Mouse (Mus musculus) CH12.LX (cell line): ENCODE results near the gene Gstp1. TPM values are rescaled to one million over a fixed set of nuclear protein-coding genes. Genes with fewer than 3 reads are reported as not detected.

Source experiments
- DNase-seq: peaks from one replicate; pipeline ENCODE4 v3.0.0-alpha.2; 2013; ENCODE audit errors: extremely low read depth
- H3K27ac ChIP-seq: 2 replicates; pipeline ENCODE4 v1.5.1; 2012; ENCODE audit warnings: low read depth, mild to moderate bottlenecking, control low read depth, moderate library complexity; ENCODE audit not compliant: insufficient read depth
- H3K27me3 ChIP-seq: replicated peaks from 2 replicates; pipeline ENCODE3; 2012; ENCODE audit warnings: inconsistent platforms
- H3K36me3 ChIP-seq, 2 experiments: replicated peaks in 1 of 2; 2 replicates each; pipeline versions ENCODE3 to v1.6.1; 2012; ENCODE audit warnings: inconsistent platforms in 1 of 2, low read length in 1 of 2, mild to moderate bottlenecking in 1 of 2, mixed read lengths in 1 of 2, moderate library complexity in 1 of 2; ENCODE audit not compliant: control insufficient read depth in 1 of 2, insufficient read depth in 1 of 2
- H3K4me1 ChIP-seq, 2 experiments: 2 replicates each; pipeline ENCODE4 v1.6.1; 2012; ENCODE audit warnings: inconsistent platforms in 1 of 2, moderate library complexity in 1 of 2; ENCODE audit not compliant: insufficient read depth in 2 of 2, control insufficient read depth in 1 of 2
- H3K4me2 ChIP-seq: 2 replicates; pipeline ENCODE4 v1.6.1; 2012; ENCODE audit warnings: low read depth, mild to moderate bottlenecking, control low read depth; ENCODE audit not compliant: poor library complexity, insufficient read depth, severe bottlenecking
- H3K4me3 ChIP-seq, 3 experiments: fragments of 150-350 bp in 1 of 3; sonication (generic) in 1 of 3; replicated peaks in 1 of 3; 2 replicates each; pipeline versions ENCODE3 to v1.5.1; 2011 to 2012; ENCODE audit warnings: low read depth in 2 of 3, low read length in 2 of 3, mild to moderate bottlenecking in 2 of 3, moderate library complexity in 2 of 3, control low read depth in 1 of 3, improper control_type of control experiment in 1 of 3, inconsistent platforms in 1 of 3, mixed read lengths in 1 of 3; ENCODE audit not compliant: poor library complexity in 1 of 3
- H3K79me2 ChIP-seq: replicated peaks from 2 replicates; pipeline ENCODE4 v1.6.1; 2012; ENCODE audit warnings: mild to moderate bottlenecking, moderate library complexity; ENCODE audit not compliant: control insufficient read depth, poor library complexity, insufficient read depth, severe bottlenecking; ENCODE audit errors: extremely low read depth
- H3K9ac ChIP-seq: 2 replicates; pipeline ENCODE4 v1.6.1; 2012; ENCODE audit warnings: low read depth, mild to moderate bottlenecking, control low read depth, moderate library complexity; ENCODE audit not compliant: insufficient read depth
- H3K9me3 ChIP-seq: replicated peaks from 2 replicates; pipeline ENCODE3; 2012; ENCODE audit warnings: low read length, inconsistent platforms, mixed read lengths
- BHLHE40 ChIP-seq: IDR thresholded peaks from 2 replicates; pipeline ENCODE4 v1.6.1; 2011; ENCODE audit warnings: mild to moderate bottlenecking, low read depth, low read length, improper control_type of control experiment
- CHD1 ChIP-seq: IDR thresholded peaks from 2 replicates; pipeline ENCODE4 v1.6.1; 2012; ENCODE audit warnings: low read depth, low read length, improper control_type of control experiment, inconsistent platforms
- CTCF ChIP-seq, 2 experiments: IDR thresholded peaks in 1 of 2; conservative IDR thresholded peaks in 1 of 2; 2 replicates each; pipeline ENCODE4 v1.5.1; 2011 to 2012; ENCODE audit warnings: low read depth in 2 of 2, low read length in 2 of 2, improper control_type of control experiment in 1 of 2, inconsistent platforms in 1 of 2, mild to moderate bottlenecking in 1 of 2, moderate library complexity in 1 of 2
- E2F4 ChIP-seq: IDR thresholded peaks from 2 replicates; pipeline ENCODE4 v1.6.1; 2011; ENCODE audit warnings: low read depth, low read length, improper control_type of control experiment; ENCODE audit not compliant: insufficient replicate concordance
- ELF1 ChIP-seq: IDR thresholded peaks from 2 replicates; pipeline ENCODE4 v1.6.1; 2014; ENCODE audit warnings: low read depth, mild to moderate bottlenecking, inconsistent platforms, low read length, improper control_type of control experiment
- ETS1 ChIP-seq: conservative IDR thresholded peaks from 2 replicates; pipeline ENCODE4 v1.6.1; 2012; ENCODE audit warnings: low read depth, mild to moderate bottlenecking, inconsistent platforms, low read length, improper control_type of control experiment, moderate library complexity
- GABPA ChIP-seq: IDR thresholded peaks from 2 replicates; pipeline ENCODE4 v1.6.1; 2012; ENCODE audit warnings: low read depth, low read length, improper control_type of control experiment, inconsistent platforms; ENCODE audit not compliant: insufficient replicate concordance
- HCFC1 ChIP-seq: IDR thresholded peaks from 2 replicates; pipeline ENCODE4 v1.6.1; 2012; ENCODE audit warnings: low read depth, mild to moderate bottlenecking, inconsistent platforms, low read length, improper control_type of control experiment
- IRF4 ChIP-seq: IDR thresholded peaks from 2 replicates; pipeline ENCODE4 v1.6.1; 2014; ENCODE audit warnings: low read depth, mild to moderate bottlenecking, inconsistent platforms, low read length, improper control_type of control experiment
- JUN ChIP-seq: IDR thresholded peaks from 2 replicates; pipeline ENCODE4 v1.6.1; 2011; ENCODE audit warnings: low read depth, mild to moderate bottlenecking, low read length, improper control_type of control experiment, moderate library complexity; ENCODE audit not compliant: insufficient read depth
- JUND ChIP-seq: conservative IDR thresholded peaks from 2 replicates; pipeline ENCODE4 v1.6.1; 2011; ENCODE audit warnings: low read depth, low read length, improper control_type of control experiment
- KAT2A ChIP-seq: IDR thresholded peaks from 2 replicates; pipeline ENCODE4 v1.6.1; 2012; ENCODE audit warnings: low read length, improper control_type of control experiment, inconsistent platforms; ENCODE audit not compliant: insufficient replicate concordance
- MAFK ChIP-seq: IDR thresholded peaks from 2 replicates; pipeline ENCODE4 v1.6.1; 2011; ENCODE audit warnings: low read length, improper control_type of control experiment; ENCODE audit not compliant: insufficient replicate concordance
- MAX ChIP-seq: IDR thresholded peaks from 2 replicates; pipeline ENCODE4 v1.6.1; 2011; ENCODE audit warnings: low read length, improper control_type of control experiment
- MAZ ChIP-seq: IDR thresholded peaks from 2 replicates; pipeline ENCODE4 v1.6.1; 2012; ENCODE audit warnings: low read depth, mild to moderate bottlenecking, inconsistent platforms, low read length, improper control_type of control experiment, moderate library complexity
- MEF2A ChIP-seq: IDR thresholded peaks from 2 replicates; pipeline ENCODE4 v1.6.1; 2014; ENCODE audit warnings: low read depth, mild to moderate bottlenecking, inconsistent platforms, low read length, improper control_type of control experiment, borderline replicate concordance
- MXI1 ChIP-seq: IDR thresholded peaks from 2 replicates; pipeline ENCODE4 v1.6.1; 2011; ENCODE audit warnings: mild to moderate bottlenecking, low read depth, low read length, improper control_type of control experiment
- MYC ChIP-seq: IDR thresholded peaks from 2 replicates; pipeline ENCODE4 v1.6.1; 2011; ENCODE audit warnings: low read depth, mild to moderate bottlenecking, improper control_type of control experiment, low read length
- NRF1 ChIP-seq: IDR thresholded peaks from 2 replicates; pipeline ENCODE4 v1.6.1; 2014; ENCODE audit warnings: low read depth, mild to moderate bottlenecking, inconsistent platforms, low read length, improper control_type of control experiment, moderate library complexity
- POLR2AphosphoS2 ChIP-seq: IDR thresholded peaks from 2 replicates; pipeline ENCODE4 v1.6.1; 2011; ENCODE audit warnings: low read depth, low read length, improper control_type of control experiment
- RAD21 ChIP-seq: IDR thresholded peaks from 2 replicates; pipeline ENCODE4 v1.6.1; 2011; ENCODE audit warnings: low read depth, mild to moderate bottlenecking, low read length, improper control_type of control experiment, moderate library complexity
- SIN3A ChIP-seq: IDR thresholded peaks from 2 replicates; pipeline ENCODE4 v1.6.1; 2012; ENCODE audit warnings: low read length, improper control_type of control experiment, inconsistent platforms
- SMC3 ChIP-seq: IDR thresholded peaks from 2 replicates; pipeline ENCODE4 v1.6.1; 2011; ENCODE audit warnings: low read depth, low read length, improper control_type of control experiment
- TCF12 ChIP-seq: IDR thresholded peaks from 2 replicates; pipeline ENCODE4 v1.6.1; 2014; ENCODE audit warnings: low read depth, mild to moderate bottlenecking, inconsistent platforms, low read length, improper control_type of control experiment
- UBTF ChIP-seq: IDR thresholded peaks from 2 replicates; pipeline ENCODE4 v1.6.1; 2012; ENCODE audit warnings: low read depth, mild to moderate bottlenecking, inconsistent platforms, low read length, improper control_type of control experiment, moderate library complexity
- USF2 ChIP-seq: conservative IDR thresholded peaks from 2 replicates; pipeline ENCODE4 v1.6.1; 2011; ENCODE audit warnings: low read depth, low read length, improper control_type of control experiment
- ZKSCAN1 ChIP-seq: IDR thresholded peaks from 2 replicates; pipeline ENCODE4 v1.6.1; 2012; ENCODE audit warnings: low read depth, inconsistent platforms, low read length, improper control_type of control experiment, borderline replicate concordance
- dilution Hi-C: fragments of 300-500 bp; cut with MboI; formaldehyde crosslinking; loops from 2 replicates; pipeline ENCODE4 v1.14.3; 2020; ENCODE audit warnings: low sequenced_read_pairs; ENCODE audit not compliant: extremely low pct_unique_long_range_greater_than_20kb, extremely low pct_ligation_motif_present
- in situ Hi-C: fragments of 300-500 bp; cut with MboI; formaldehyde crosslinking; loops from 3 replicates; pipeline ENCODE4 v1.14.3; 2019; ENCODE audit warnings: low sequenced_read_pairs, low pct_ligation_motif_present, low pct_unique_long_range_greater_than_20kb, mixed read lengths
- polyA plus RNA-seq: library from polyadenylated mRNA; unstranded; fragments of >175 nt; gene quantifications from 2 replicates; pipeline ENCODE4 v1.2.1, GENCODE M21; 2012; ENCODE audit warnings: low read depth; ENCODE audit not compliant: insufficient read length
- total RNA-seq, 2 experiments: library from RNA; depleted of rRNA; stranded (reverse); fragments of 300-350 nt in 1 of 2; fragments of >200 nt in 1 of 2; gene quantifications; 2 replicates each; pipeline ENCODE4 v1.2.3; 2012 to 2014

Gstp1 gene
- total and polyA plus RNA-seq, 3 experiments: 333 to 696 (median 529) TPM

DNA sequence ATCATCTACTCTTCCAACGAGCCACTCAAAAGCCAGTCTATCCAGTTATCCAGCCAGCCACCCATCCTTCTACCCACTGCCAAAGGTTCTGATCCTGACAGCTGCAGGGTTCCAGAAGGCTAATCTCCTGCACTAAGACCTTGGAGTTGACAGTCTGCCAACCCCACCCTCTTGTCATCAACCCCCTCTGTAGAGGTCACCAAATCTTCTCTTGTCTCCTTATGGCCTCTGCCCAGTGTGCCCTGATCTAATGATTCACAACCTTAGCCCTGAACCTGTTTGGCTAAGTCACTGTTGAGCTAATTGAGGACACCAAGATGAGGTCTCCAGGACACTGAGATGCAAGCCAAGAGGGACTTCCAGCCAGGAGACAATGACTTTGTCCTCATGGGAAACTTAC, 41.8 kb upstream of the Gstp1 start:
- dilution Hi-C loops (no loop called here), in situ Hi-C loops (no loop called here)
- no peak for DNase-seq
- peaks cover 0 to 8% of the 10 kb centered on the region in 2 experiments; a peak in 2 of 4 replicates for H3K4me1 ChIP-seq
- no peak overlapping the region for H3K9ac ChIP-seq
- no peaks in the 10 kb centered on the region for H3K79me2 ChIP-seq
- H3K36me3 ChIP-seq: no peaks in the 10 kb centered on the region
- no peak overlapping the region for H3K4me2 ChIP-seq
- no peak for TF ChIP-seq TCF12
- TF ChIP-seq MAZ: no peak
- TF ChIP-seq MAFK: no peak
- TF ChIP-seq SMC3: no peak
- TF ChIP-seq UBTF: no peak
- no peak for TF ChIP-seq ETS1
- TF ChIP-seq MXI1: no peak
- no peak for TF ChIP-seq MYC
- no peak for TF ChIP-seq POLR2AphosphoS2
- no peak for TF ChIP-seq JUND
- no peak for TF ChIP-seq SIN3A
- no peak for TF ChIP-seq USF2
- no peak for TF ChIP-seq NRF1
- TF ChIP-seq MEF2A: no peak
- no peak for TF ChIP-seq RAD21
- peaks cover 51% of the 10 kb centered on the region for H3K27me3 ChIP-seq
- H3K27ac ChIP-seq: no peak overlapping the region
- no peaks in the 10 kb centered on the region for H3K9me3 ChIP-seq
- H3K4me3 ChIP-seq: no peak overlapping the region

DNA sequence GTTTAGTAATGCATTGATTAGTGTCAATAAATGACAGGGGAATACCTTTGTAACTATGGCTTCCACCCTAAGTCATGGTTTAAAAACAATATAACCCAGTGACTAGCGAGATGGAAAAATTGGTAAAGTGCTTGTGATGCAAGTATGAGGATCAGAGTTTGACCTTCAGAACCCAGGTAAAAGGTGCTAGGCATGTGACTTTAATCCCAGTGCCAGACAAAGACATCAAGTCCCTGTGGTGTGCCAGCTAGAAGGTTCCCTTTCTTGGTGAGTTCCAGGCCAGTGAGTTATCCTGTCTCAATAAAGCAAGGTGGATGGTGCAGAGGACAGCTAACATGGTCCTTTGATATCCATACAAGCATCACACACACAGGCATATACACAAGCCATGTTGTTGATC, 37.7 kb upstream of the Gstp1 start:
- TF ChIP-seq BHLHE40: no peak
- no peak for TF ChIP-seq HCFC1
- TF ChIP-seq MAX: no peak
- no peak for TF ChIP-seq KAT2A
- TF ChIP-seq MAFK: no peak
- no peak for TF ChIP-seq ZKSCAN1
- no peak for TF ChIP-seq GABPA
- no peak for TF ChIP-seq ELF1
- TF ChIP-seq JUN: no peak
- no peak for TF ChIP-seq CHD1
- no peak for TF ChIP-seq CTCF (conservative IDR thresholded peaks at IDR 0.05 in 1 of 2, IDR thresholded peaks at IDR 0.05 in 1 of 2; ENCODE audit: low read depth in 2 of 2, low read length in 2 of 2)
- TF ChIP-seq USF2: no peak
- no peak for TF ChIP-seq IRF4
- TF ChIP-seq JUND: no peak
- no peak for TF ChIP-seq MYC
- TF ChIP-seq E2F4: no peak
- H3K9me3 ChIP-seq: no peaks in the 10 kb centered on the region
- peaks cover 0 to 7% of the 10 kb centered on the region in 2 experiments; a peak in 2 of 4 replicates for H3K4me1 ChIP-seq
- no peak overlapping the region for H3K4me3 ChIP-seq
- no peak for DNase-seq
- in situ Hi-C loops: no loop called here
- dilution Hi-C loops: no loop called here
- no peaks in the 10 kb centered on the region for H3K79me2 ChIP-seq
- H3K27ac ChIP-seq: no peak overlapping the region
- no peaks in the 10 kb centered on the region for H3K36me3 ChIP-seq
- H3K27me3 ChIP-seq: peaks cover 24% of the 10 kb centered on the region
- H3K9ac ChIP-seq: no peak overlapping the region
- H3K4me2 ChIP-seq: no peak overlapping the region
